Mouse (Mus musculus): Measurements from ENCODE around the gene Sec24b. TPM values are rescaled to one million over a fixed set of nuclear protein-coding genes. Genes with fewer than 3 reads are reported as not detected.

Gene Sec24b
- polyA plus RNA-seq, 2 experiments: 41.5 to 84.0 TPM

DNA sequence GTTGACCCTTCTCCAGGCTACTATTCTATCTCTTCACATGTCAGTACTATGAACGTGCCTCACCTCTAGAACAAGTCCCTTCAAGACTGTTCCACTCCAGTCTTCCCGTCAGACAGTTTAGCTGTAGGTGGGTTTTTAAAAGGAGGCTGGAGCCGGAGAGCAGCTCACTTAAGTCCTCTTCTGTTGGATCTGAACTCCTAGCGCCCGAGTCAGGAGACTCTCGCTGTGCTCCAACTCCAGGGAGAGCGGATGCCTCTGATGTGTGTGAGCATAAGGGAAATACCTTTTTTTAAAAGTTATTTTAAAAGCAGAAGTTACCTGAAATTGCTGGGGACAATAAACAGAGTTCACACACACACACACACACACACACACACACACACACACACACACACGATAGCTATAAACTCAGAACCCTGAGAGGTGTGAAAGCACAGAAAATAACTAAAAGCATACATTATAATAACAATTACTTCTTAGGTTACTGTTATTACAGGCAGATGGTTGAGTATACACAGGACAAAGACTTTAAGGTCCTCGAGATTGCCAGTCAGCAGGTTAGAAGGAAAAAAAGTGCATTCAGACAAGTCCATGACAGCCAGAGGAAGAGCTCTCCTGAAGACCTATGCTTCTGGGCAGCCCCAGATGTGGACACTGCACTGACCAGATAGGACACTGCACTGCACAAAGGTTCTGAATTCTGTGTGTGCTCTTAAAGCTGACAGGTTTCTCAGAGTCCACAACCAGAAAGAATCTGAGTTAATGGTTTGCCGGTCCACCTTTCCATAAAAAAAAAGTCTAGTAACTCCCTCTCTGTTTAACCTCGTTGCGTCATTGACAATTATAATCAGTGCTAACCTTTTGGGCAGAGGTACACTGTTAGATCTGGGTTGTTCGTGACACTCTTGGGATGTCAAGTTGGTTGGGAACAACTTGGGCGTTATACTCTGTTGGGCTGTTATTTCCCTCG lies 5.7 kb downstream of the Sec24b start:
- no peak overlapping the region for H3K9ac ChIP-seq (ENCODE audit: low read depth, low read length, severe bottlenecking)
- WGBS: 83% methylated on average over 15 of the region's 15 CpGs
- no peak for DNase-seq (ENCODE audit: low spot score)
- H3K4me1 ChIP-seq (ENCODE audit: control insufficient read depth, insufficient read depth, low read length): peaks cover 40% of the 10 kb centered on the region
- ATAC-seq (ENCODE audit: low FRiP score, low read depth): no peak
- H3K4me3 ChIP-seq (replicated peaks; ENCODE audit: low read length): no peak overlapping the region
- H3K9me3 ChIP-seq (ENCODE audit: control insufficient read depth, low read length): no peaks in the 10 kb centered on the region
- H3K4me2 ChIP-seq (replicated peaks; ENCODE audit: low read depth, low read length, severe bottlenecking): no peak overlapping the region
- no peak overlapping the region for H3K27ac ChIP-seq (replicated peaks; ENCODE audit: low read depth, low read length)
- no peaks in the 10 kb centered on the region for H3K27me3 ChIP-seq (ENCODE audit: control insufficient read depth, insufficient read depth, low read length)
- TF ChIP-seq POLR2A (IDR thresholded peaks at IDR 0.05; ENCODE audit: borderline replicate concordance, extremely low read depth, insufficient read depth, insufficient read length): no peak
- no peaks in the 10 kb centered on the region for H3K36me3 ChIP-seq (ENCODE audit: control insufficient read depth, insufficient read depth, low read length)

DNA sequence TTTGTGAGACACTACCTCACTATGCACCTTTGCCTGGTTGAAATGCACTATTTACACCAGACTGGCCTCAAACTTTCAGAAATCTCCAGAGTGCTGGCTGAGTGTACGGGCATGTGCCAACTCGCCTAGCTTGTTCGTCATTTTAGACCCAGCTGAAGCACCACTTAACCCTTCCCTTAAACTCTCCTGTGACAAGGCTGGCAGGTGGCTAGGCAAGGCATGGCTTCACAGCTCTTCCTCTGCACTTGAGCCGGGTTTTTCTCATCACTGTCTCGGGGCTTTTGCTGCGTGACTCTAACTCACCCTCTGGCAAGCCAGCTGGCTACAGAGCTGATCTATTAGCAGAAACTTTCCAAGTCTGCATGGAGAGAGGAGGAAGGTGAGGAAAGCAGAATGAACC lies 6.8 kb downstream of the Sec24b start:
- Histone ChIP-seq H3K36me3 (ENCODE audit: control insufficient read depth, insufficient read depth, low read length) (0 out of 2 replicates have a peak, but pooled peaks cover 3% of the 10 kb centered on the region), H3K9me3 (ENCODE audit: control insufficient read depth, low read length) (no peaks in the 10 kb centered on the region), H3K4me1 (ENCODE audit: control insufficient read depth, insufficient read depth, low read length) (peaks cover 39% of the 10 kb centered on the region), H3K27ac (replicated peaks; ENCODE audit: low read depth, low read length) (no peak overlapping the region), H3K9ac (ENCODE audit: low read depth, low read length, severe bottlenecking) (no peak overlapping the region), H3K27me3 (ENCODE audit: control insufficient read depth, insufficient read depth, low read length) (no peaks in the 10 kb centered on the region), H3K4me2 (replicated peaks; ENCODE audit: low read depth, low read length, severe bottlenecking) (no peak overlapping the region), H3K4me3 (replicated peaks; ENCODE audit: low read length) (no peak overlapping the region)
- 77% methylated on average over 6 of the region's 6 CpGs for WGBS
- no peak for TF ChIP-seq POLR2A (IDR thresholded peaks at IDR 0.05; ENCODE audit: borderline replicate concordance, extremely low read depth, insufficient read depth, insufficient read length)
- DNase-seq (ENCODE audit: low spot score) (no peak), ATAC-seq (ENCODE audit: low FRiP score, low read depth) (no peak)

DNA sequence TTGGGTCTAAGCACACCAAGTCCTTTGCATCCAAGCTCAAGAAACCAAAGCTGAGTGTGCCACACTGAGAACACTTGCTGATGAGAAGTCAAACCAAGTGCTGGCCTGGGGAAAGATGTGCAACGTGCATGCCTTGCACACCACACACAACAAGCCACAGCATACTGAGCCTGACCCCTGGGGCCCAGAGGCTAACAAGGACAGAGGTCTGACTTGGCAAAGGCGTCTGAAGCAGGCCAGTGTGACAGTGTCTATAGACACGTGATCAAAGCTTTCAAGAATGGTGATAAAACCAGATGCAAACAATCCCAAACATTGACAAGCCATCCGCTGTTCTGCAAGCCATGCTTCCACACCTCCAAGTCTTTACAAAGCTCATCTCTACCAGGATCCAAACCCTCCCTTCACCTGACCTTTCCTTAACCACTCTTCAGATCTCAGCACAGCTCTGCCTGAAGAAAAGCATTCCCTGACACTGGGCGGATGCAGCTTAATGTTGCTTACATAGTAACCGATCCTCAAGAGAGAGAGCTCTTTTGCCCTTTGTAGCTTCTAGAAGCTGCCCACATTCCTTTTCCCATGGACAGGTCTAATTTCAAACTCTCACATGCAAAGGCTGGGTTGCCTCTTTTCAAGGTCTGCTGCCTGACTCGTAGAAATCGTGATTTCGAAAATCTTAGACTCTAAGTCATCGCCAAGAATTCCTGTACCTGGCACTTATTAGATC lies 7.8 kb downstream of the Sec24b start:
- no peak for TF ChIP-seq POLR2A (IDR thresholded peaks at IDR 0.05; ENCODE audit: borderline replicate concordance, extremely low read depth, insufficient read depth, insufficient read length)
- no peak overlapping the region for H3K9ac ChIP-seq (ENCODE audit: low read depth, low read length, severe bottlenecking)
- 0 out of 2 replicates have a peak, but pooled peaks cover 3% of the 10 kb centered on the region for H3K36me3 ChIP-seq (ENCODE audit: control insufficient read depth, insufficient read depth, low read length)
- no peaks in the 10 kb centered on the region for H3K9me3 ChIP-seq (ENCODE audit: control insufficient read depth, low read length)
- no peak overlapping the region for H3K4me3 ChIP-seq (replicated peaks; ENCODE audit: low read length)
- H3K27ac ChIP-seq (replicated peaks; ENCODE audit: low read depth, low read length): no peak overlapping the region
- peaks cover 29% of the 10 kb centered on the region for H3K4me1 ChIP-seq (ENCODE audit: control insufficient read depth, insufficient read depth, low read length)
- WGBS: 40% methylated on average over 10 of the region's 10 CpGs
- no peaks in the 10 kb centered on the region for H3K27me3 ChIP-seq (ENCODE audit: control insufficient read depth, insufficient read depth, low read length)
- DNase-seq (ENCODE audit: low spot score) (no peak), ATAC-seq (ENCODE audit: low FRiP score, low read depth) (no peak)
- H3K4me2 ChIP-seq (replicated peaks; ENCODE audit: low read depth, low read length, severe bottlenecking): no peak overlapping the region

DNA sequence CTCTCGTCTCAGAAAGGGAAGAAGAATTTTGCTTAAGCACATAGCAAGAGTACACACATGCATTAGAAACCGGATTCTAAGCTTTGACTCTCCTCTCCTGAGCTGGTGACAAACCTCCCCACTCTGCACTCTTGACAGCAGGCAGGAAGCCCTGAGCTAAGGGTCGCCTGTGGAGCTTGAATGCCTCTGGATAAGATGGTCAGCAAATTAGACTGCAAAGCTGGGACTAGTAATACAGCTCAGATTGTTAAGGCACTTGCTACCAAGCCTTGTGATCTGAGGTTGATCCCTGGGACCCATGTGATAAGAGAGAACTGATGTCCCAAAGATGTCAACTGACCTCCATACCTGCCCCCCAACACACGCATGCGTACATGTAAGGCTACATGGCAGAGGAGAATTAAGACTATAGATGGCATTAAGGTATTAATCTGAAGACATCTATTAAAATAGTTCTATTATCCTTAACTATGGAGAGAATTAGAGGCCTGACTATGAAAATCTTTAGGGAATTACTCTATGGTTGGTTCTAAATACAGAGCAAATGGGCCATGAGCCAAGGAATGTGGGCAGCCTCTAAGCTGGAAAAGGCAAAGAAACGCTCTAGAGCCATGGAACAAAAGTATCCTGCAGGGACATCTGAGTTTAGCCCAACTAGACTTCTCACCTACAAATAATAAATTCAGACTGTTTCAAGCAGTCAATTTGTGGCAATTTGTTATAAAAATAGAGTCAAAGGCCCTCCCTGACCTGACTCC lies 8.6 kb downstream of the Sec24b start:
- WGBS: 75% methylated on average over 6 of the region's 6 CpGs
- no peaks in the 10 kb centered on the region for H3K9me3 ChIP-seq (ENCODE audit: control insufficient read depth, low read length)
- TF ChIP-seq POLR2A (IDR thresholded peaks at IDR 0.05; ENCODE audit: borderline replicate concordance, extremely low read depth, insufficient read depth, insufficient read length): no peak
- ATAC-seq (ENCODE audit: low FRiP score, low read depth) (no peak), DNase-seq (ENCODE audit: low spot score) (no peak)
- no peak overlapping the region for H3K4me2 ChIP-seq (replicated peaks; ENCODE audit: low read depth, low read length, severe bottlenecking)
- peaks cover 24% of the 10 kb centered on the region for H3K4me1 ChIP-seq (ENCODE audit: control insufficient read depth, insufficient read depth, low read length)
- no peak overlapping the region for H3K4me3 ChIP-seq (replicated peaks; ENCODE audit: low read length)
- H3K9ac ChIP-seq (ENCODE audit: low read depth, low read length, severe bottlenecking): no peak overlapping the region
- H3K27me3 ChIP-seq (ENCODE audit: control insufficient read depth, insufficient read depth, low read length): no peaks in the 10 kb centered on the region
- H3K27ac ChIP-seq (replicated peaks; ENCODE audit: low read depth, low read length): no peak overlapping the region
- H3K36me3 ChIP-seq (ENCODE audit: control insufficient read depth, insufficient read depth, low read length): 0 out of 2 replicates have a peak, but pooled peaks cover 3% of the 10 kb centered on the region

DNA sequence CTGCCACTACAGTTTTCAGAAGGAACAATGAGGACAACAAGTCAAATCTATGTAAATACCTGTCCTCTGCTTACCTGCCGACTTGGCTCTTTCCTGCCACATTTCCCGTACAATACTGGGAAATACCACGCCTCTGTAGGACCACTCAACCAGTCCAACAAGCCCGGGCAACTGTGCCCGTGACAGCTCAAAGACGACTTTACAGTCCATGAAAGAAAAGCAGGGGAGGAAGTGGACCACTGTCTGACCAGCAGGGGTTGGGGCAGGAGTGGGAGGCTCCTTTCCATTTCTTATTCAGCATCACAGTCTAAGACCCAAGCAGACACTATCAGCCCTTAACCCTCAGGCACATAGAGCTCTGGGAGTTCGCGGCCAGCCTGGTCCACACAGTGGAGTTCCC lies 9.2 kb downstream of the Sec24b start:
- WGBS: 73% methylated on average over 8 of the region's 8 CpGs
- no peak overlapping the region for H3K27ac ChIP-seq (replicated peaks; ENCODE audit: low read depth, low read length)
- H3K36me3 ChIP-seq (ENCODE audit: control insufficient read depth, insufficient read depth, low read length): 0 out of 2 replicates have a peak, but pooled peaks cover 3% of the 10 kb centered on the region
- TF ChIP-seq POLR2A (IDR thresholded peaks at IDR 0.05; ENCODE audit: borderline replicate concordance, extremely low read depth, insufficient read depth, insufficient read length): no peak
- ATAC-seq (ENCODE audit: low FRiP score, low read depth) (no peak), DNase-seq (ENCODE audit: low spot score) (no peak)
- H3K9me3 ChIP-seq (ENCODE audit: control insufficient read depth, low read length): no peaks in the 10 kb centered on the region
- H3K9ac ChIP-seq (ENCODE audit: low read depth, low read length, severe bottlenecking): no peak overlapping the region
- H3K4me1 ChIP-seq (ENCODE audit: control insufficient read depth, insufficient read depth, low read length): peaks cover 24% of the 10 kb centered on the region
- H3K27me3 ChIP-seq (ENCODE audit: control insufficient read depth, insufficient read depth, low read length): no peaks in the 10 kb centered on the region
- H3K4me2 ChIP-seq (replicated peaks; ENCODE audit: low read depth, low read length, severe bottlenecking): no peak overlapping the region
- H3K4me3 ChIP-seq (replicated peaks; ENCODE audit: low read length): no peak overlapping the region
